In genomic region chr4:41762099-41762687, GRCm38 (mm10) we compare ENCODE assay signal across 8 mouse cellular contexts. TPM values are rescaled to one million over a fixed set of nuclear protein-coding genes. Genes with fewer than 3 reads are reported as not detected.
DNase-seq lines count a peak whose midpoint lies in the region; ATAC-seq and TF ChIP-seq lines count a peak whose summit lies in the region.
"Had no signal": no experiment of that assay in that cellular context is flagged by ENCODE, and none has a peak within 500 bp of the region (broad histone marks: within the 10 kb centered on the region; RNA-seq: fewer than 3 reads in every experiment).

No protein-coding gene starts in this region.

- TF ChIP-seq CTCF in embryonic fibroblast, embryonic 13.5 days (IDR thresholded peaks at IDR 0.05; ENCODE audit: borderline replicate concordance, insufficient read depth, low read length): no peak

- DNase-seq in lung, postnatal 36 days: no peak
- DNase-seq in neural tube, embryonic 10.5 days (ENCODE audit: extremely low spot score, low spot score): peak; percentile 38
- no peak for DNase-seq in right cerebral cortex, postnatal 10 days (ENCODE audit: low spot score in 2 of 2)
- no peak for DNase-seq in adrenal gland, postnatal 4 days (ENCODE audit: low spot score in 2 of 2)

- H3K36me3 ChIP-seq in lung, embryonic 15.5 days: 0 out of 2 replicates have a peak, but pooled peaks cover 6% of the 10 kb centered on the region
- 0 out of 2 replicates have a peak, but pooled peaks cover under 1% of the 10 kb centered on the region for H3K36me3 ChIP-seq in intestine, embryonic 15.5 days

- H3K27me3 ChIP-seq in lung, embryonic 15.5 days: no peaks in the 10 kb centered on the region
- H3K27me3 ChIP-seq in intestine, embryonic 15.5 days (replicated peaks): no peaks in the 10 kb centered on the region

- TF ChIP-seq POLR2A in embryonic fibroblast, embryonic 13.5 days (IDR thresholded peaks at IDR 0.05; ENCODE audit: low read depth, low read length): peak; percentile 35; the same call in 1 of the 2 replicates

- H3K9ac ChIP-seq in lung, embryonic 15.5 days: no peak overlapping the region; the same call in 1 of the 2 replicates
- peak overlapping the region; percentile 37 for H3K9ac ChIP-seq in intestine, embryonic 15.5 days

- H3K27ac ChIP-seq in lung, embryonic 15.5 days: peak overlapping the region; percentile 90
- peak overlapping the region; percentile 79 for H3K27ac ChIP-seq in embryonic fibroblast, embryonic 13.5 days (ENCODE audit: insufficient read depth, low read length)
- H3K27ac ChIP-seq in intestine, embryonic 15.5 days: peak overlapping the region; percentile 92

- ATAC-seq in lung, embryonic 15.5 days (ENCODE audit: borderline replicate concordance, extremely low read depth, low FRiP score, low TSS enrichment): peak; percentile 53
- peak; percentile 14; the same call in 1 of the 2 replicates for ATAC-seq in intestine, embryonic 15.5 days

- H3K4me2 ChIP-seq in lung, embryonic 15.5 days: peak overlapping the region; percentile 64
- H3K4me2 ChIP-seq in intestine, embryonic 15.5 days (replicated peaks): peak overlapping the region; percentile 74

- H3K4me1 ChIP-seq in lung, embryonic 15.5 days: peaks cover 37% of the 10 kb centered on the region
- 0 out of 2 replicates have a peak, but pooled peaks cover 2% of the 10 kb centered on the region for H3K4me1 ChIP-seq in embryonic fibroblast, embryonic 13.5 days (ENCODE audit: control insufficient read depth, insufficient read depth, low read length)
- H3K4me1 ChIP-seq in intestine, embryonic 15.5 days (replicated peaks): peaks cover 33% of the 10 kb centered on the region

- no peaks in the 10 kb centered on the region for H3K9me3 ChIP-seq in lung, embryonic 15.5 days
- H3K9me3 ChIP-seq in intestine, embryonic 15.5 days: no peaks in the 10 kb centered on the region

- 28% methylated on average over 8 of the region's 8 CpGs for WGBS in lung, embryonic 15.5 days
- 32% methylated on average over 8 of the region's 8 CpGs for WGBS in intestine, embryonic 15.5 days

- H3K4me3 ChIP-seq in lung, embryonic 15.5 days: peak overlapping the region; percentile 49; the same call in 1 of the 2 replicates
- H3K4me3 ChIP-seq in embryonic fibroblast, embryonic 13.5 days (ENCODE audit: insufficient read depth, low read length): peak overlapping the region; percentile 7
- H3K4me3 ChIP-seq in intestine, embryonic 15.5 days (replicated peaks): peak overlapping the region; percentile 47

RNA-seq across cellular contexts. Expression of gene Sigmar1, which starts 6.2 kb away (rescaled TPM):
- 75.5 and 80.2 TPM in 2 replicates for polyA plus RNA-seq in lung, embryonic 15.5 days (2015; fragmentation: Nextera tagmentation; extraction: Ambion mirVana)
- 78.6 and 103 TPM in 2 replicates for polyA plus RNA-seq in embryonic fibroblast, embryonic 13.5 days (2011; ENCODE audit: insufficient read length, low read depth, missing spikeins)
- polyA plus RNA-seq in intestine, embryonic 15.5 days (2015; fragmentation: Nextera tagmentation; extraction: Ambion mirVana): 94.7 and 108 TPM in 2 replicates
- 10 to 100 TPM; 70.9 to 74.0 TPM for total RNA-seq in adrenal gland, postnatal 4 days (2021)

RNA-seq across cellular contexts. Expression of gene Galt, which starts 7.2 kb away (rescaled TPM):
- 29.2 and 30.8 TPM in 2 replicates for polyA plus RNA-seq in lung, embryonic 15.5 days (2015; fragmentation: Nextera tagmentation; extraction: Ambion mirVana)
- polyA plus RNA-seq in embryonic fibroblast, embryonic 13.5 days (2011; ENCODE audit: insufficient read length, low read depth, missing spikeins): 25.1 and 25.5 TPM in 2 replicates
- polyA plus RNA-seq in intestine, embryonic 15.5 days (2015; fragmentation: Nextera tagmentation; extraction: Ambion mirVana): 64.8 and 70.9 TPM in 2 replicates
- 10 to 100 TPM; 49.6 to 52.6 TPM for total RNA-seq in adrenal gland, postnatal 4 days (2021)

RNA-seq across cellular contexts. Expression of gene Ccl27a, which starts 11.9 kb away (rescaled TPM):
- polyA plus RNA-seq in lung, embryonic 15.5 days (2015; fragmentation: Nextera tagmentation; extraction: Ambion mirVana): 28.8 and 30.5 TPM in 2 replicates
- 12.6 and 13.4 TPM in 2 replicates for polyA plus RNA-seq in embryonic fibroblast, embryonic 13.5 days (2011; ENCODE audit: insufficient read length, low read depth, missing spikeins)
- polyA plus RNA-seq in intestine, embryonic 15.5 days (2015; fragmentation: Nextera tagmentation; extraction: Ambion mirVana): 30.5 and 31.9 TPM in 2 replicates
- total RNA-seq in adrenal gland, postnatal 4 days (2021): 10 to 100 TPM; 36.2 to 40.5 TPM

RNA-seq across cellular contexts. Expression of gene Arid3c, which starts 31.3 kb away (rescaled TPM):
- polyA plus RNA-seq in lung, embryonic 15.5 days (2015; fragmentation: Nextera tagmentation; extraction: Ambion mirVana): not detected in 2 replicates
- not detected in 2 replicates for polyA plus RNA-seq in embryonic fibroblast, embryonic 13.5 days (2011; ENCODE audit: insufficient read length, low read depth, missing spikeins)
- polyA plus RNA-seq in intestine, embryonic 15.5 days (2015; fragmentation: Nextera tagmentation; extraction: Ambion mirVana): not detected in 2 replicates
- not detected for total RNA-seq in adrenal gland, postnatal 4 days (2021)
- total RNA-seq: neutrophil, adult 5-6 weeks had no signal

RNA-seq across cellular contexts. Expression of gene Dctn3, which starts 39.2 kb away (rescaled TPM):
- polyA plus RNA-seq in lung, embryonic 15.5 days (2015; fragmentation: Nextera tagmentation; extraction: Ambion mirVana): 133 and 136 TPM in 2 replicates
- polyA plus RNA-seq in embryonic fibroblast, embryonic 13.5 days (2011; ENCODE audit: insufficient read length, low read depth, missing spikeins): 81.6 and 98.1 TPM in 2 replicates
- 122 and 131 TPM in 2 replicates for polyA plus RNA-seq in intestine, embryonic 15.5 days (2015; fragmentation: Nextera tagmentation; extraction: Ambion mirVana)
- 100 to 1,000 TPM in 1 of 2 experiments, 10 to 100 TPM in 1; 90.7 to 103 TPM for total RNA-seq in adrenal gland, postnatal 4 days (2021)
